Mouse (Mus musculus): ENCODE measurements around the gene Rpa1. TPM values are rescaled to one million over a fixed set of nuclear protein-coding genes. Genes with fewer than 3 reads are reported as not detected.
A peak's percentile ranks its signal among the peaks of the same experiment; 100 is the strongest.

Gene Rpa1
- polyA plus RNA-seq, 1 experiment = 16.4 TPM

GRCm38 (mm10) chr11:75270276-75270984, 77.7 kb downstream of the Rpa1 start:
- WGBS = 89% methylated on average over 8 of the region's 8 CpGs

GRCm38 (mm10) chr11:75269213-75269612, 78.9 kb downstream of the Rpa1 start:
- 83% methylated on average over 4 of the region's 4 CpGs for WGBS
- DNase-seq (ENCODE audit: low read depth, low spot score) = no peak

More at GRCm38 (mm10) chr11:75270276-75270984, 77.7 kb downstream of the Rpa1 start:
- DNase-seq (ENCODE audit: low read depth, low spot score) = no peak

DNA sequence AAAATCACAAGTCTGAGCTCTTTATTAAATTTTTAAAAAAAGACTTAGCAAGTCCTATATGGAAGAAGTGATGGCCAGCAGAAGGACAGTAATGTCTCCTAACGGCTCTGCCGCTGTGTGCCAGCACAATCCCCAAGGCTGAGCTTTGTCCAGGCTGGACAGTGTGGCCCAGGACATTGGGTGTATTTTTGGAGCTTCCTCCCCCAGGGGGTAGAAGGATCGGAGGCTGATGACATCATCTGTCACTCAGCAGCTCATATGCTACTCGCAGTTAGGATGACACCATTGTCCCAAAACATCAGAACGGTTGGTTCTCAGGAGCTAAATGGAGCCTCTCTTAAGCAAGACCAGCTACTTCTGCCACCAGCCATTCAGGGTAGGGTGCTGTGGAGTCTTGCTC, 79.6 kb downstream of the Rpa1 start:
- no peak for DNase-seq (ENCODE audit: low read depth, low spot score)
- WGBS = 78% methylated on average over 5 of the region's 5 CpGs

DNA sequence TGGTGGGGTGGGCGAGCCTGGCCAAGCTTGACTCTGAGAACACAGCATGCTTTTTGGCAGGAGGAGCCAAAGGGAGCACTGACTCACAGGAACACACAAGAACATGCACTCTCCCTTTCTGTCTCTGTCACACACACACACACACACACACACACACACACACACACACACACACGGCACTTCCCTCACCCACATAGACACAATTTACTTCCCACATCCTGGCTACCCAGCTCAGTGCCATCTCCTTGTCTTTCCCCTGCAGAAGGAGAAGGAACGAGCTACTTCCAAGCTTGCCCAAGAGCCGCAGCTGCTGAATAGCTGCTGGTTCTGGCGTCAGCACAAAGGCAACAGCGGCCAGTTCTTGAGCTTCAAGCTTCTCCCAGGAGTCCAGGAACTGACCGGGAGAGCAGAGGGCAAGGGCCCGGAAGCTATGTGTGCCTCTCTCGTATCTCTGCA, 80.3 kb downstream of the Rpa1 start:
- no peak for DNase-seq (ENCODE audit: low read depth, low spot score)
- WGBS = 67% methylated on average over 9 of the region's 9 CpGs

DNA sequence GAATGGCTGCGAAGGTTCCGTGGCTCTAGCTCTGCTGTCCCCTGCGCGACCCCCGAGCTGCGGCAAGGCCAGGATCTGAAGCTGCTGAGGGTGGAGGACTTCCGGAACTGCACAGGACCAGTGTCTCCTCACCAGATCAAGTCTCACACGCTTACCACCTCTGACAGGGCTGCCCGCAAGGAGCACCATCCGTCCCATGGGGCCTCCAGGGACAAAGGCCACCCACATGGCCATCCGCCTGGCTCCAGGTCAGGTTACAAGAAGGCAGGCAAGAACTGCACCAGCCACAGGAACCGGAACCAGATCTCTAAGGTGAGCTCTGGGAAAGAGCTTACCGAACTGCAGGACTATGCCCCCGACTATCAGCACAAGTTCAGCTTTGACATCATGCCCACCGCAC, 82.6 kb downstream of the Rpa1 start:
- WGBS = 90% methylated on average over 15 of the region's 15 CpGs

GRCm38 (mm10) chr11:75264550-75264949, 83.6 kb downstream of the Rpa1 start:
- 84% methylated on average over 6 of the region's 6 CpGs for WGBS
- DNase-seq (ENCODE audit: low read depth, low spot score) = no peak

More for the DNA sequence above, 82.6 kb downstream of the Rpa1 start:
- DNase-seq (ENCODE audit: low read depth, low spot score) = no peak

- no peak for DNase-seq (ENCODE audit: low read depth, low spot score)
- WGBS = 74% methylated on average over 6 of the region's 6 CpGs
Observed at GRCm38 (mm10) chr11:75263964-75264312, 84.2 kb downstream of the Rpa1 start.

DNA sequence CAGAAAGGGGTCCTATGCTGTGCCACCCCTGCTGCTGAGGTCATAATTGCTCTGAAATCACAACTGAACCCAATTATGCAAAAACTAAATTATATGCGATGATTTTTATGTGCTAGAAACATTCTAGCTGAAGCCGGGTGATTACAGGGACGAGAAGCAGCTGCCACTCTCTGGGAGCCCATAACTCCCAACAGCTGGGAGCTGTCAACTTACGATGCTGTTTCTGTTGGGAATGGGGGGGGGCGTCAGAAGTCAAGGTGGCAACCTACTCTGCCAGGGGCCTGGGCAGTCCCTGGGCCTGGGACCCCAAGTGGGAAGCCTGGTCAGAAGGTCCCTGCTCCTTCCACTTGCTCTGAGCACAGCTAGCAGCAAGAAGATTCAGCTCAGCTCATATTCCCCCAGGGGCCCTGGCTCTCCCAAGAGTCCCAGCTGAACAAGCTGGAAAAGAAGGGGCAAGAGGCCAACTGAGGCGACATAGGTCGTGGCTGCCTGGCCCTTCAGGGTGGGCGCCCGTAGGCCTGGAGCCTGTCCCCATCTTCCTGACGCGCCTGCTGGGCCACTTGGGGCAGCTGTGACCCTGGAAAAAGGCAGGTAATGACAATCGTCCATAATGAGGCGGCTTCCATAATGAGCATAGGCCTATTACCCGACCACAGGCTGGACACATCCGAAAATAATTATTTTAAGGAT, 84.7 kb downstream of the Rpa1 start:
- 83% methylated on average over 15 of the region's 15 CpGs for WGBS
- DNase-seq (ENCODE audit: low read depth, low spot score) = no peak

- DNase-seq (ENCODE audit: low read depth, low spot score) = no peak
- WGBS = 44% methylated on average over 5 of the region's 5 CpGs
Observed at GRCm38 (mm10) chr11:75262791-75263190, 85.3 kb downstream of the Rpa1 start.

- DNase-seq (ENCODE audit: low read depth, low spot score) = no peak
- 75% methylated on average over 3 of the region's 3 CpGs for WGBS
Observed at GRCm38 (mm10) chr11:75262181-75262580, 85.9 kb downstream of the Rpa1 start.

DNA sequence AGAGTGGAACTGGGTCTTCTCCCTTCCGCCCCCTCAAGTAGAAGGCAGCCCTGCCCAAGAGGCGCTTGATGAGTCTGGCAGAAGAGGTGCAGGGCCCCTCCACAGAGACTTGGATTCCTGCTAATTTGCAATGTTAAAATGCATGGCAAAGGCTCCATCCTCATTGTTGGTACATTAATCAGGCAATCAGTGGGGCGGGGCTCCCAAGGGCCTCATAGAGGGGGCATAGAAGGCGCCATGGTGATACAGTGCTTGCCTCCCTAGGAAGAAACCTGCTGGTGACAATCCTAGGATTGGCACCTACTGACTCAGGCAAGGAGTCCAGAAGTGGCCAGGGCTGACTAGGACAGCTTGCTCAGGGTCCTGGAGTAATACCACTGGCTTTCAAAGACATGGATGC, 86.4 kb downstream of the Rpa1 start:
- WGBS = 87% methylated on average over 4 of the region's 4 CpGs
- no peak for DNase-seq (ENCODE audit: low read depth, low spot score)

DNA sequence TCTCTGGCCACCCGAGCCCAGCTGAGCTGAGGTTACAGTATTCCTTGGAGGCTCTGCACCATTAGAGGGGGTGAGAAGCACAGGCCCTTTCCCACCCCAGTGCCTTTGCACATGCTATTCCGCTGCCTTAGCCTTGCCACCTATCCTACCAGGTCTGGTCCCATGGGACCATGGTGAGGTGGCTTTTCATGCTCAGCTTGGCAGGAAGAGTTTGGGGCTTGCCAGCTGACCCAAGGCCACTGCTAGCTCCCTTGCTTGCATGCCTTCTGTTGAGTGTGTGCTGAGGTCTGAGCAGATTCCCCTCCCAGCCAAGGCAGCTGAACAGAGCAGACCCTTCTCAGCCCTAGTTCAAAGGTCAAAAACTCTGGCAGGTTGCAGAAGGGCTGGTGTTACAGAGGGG, 87.1 kb downstream of the Rpa1 start:
- WGBS = 82% methylated on average over 2 of the region's 2 CpGs
- DNase-seq (ENCODE audit: low read depth, low spot score) = no peak

DNA sequence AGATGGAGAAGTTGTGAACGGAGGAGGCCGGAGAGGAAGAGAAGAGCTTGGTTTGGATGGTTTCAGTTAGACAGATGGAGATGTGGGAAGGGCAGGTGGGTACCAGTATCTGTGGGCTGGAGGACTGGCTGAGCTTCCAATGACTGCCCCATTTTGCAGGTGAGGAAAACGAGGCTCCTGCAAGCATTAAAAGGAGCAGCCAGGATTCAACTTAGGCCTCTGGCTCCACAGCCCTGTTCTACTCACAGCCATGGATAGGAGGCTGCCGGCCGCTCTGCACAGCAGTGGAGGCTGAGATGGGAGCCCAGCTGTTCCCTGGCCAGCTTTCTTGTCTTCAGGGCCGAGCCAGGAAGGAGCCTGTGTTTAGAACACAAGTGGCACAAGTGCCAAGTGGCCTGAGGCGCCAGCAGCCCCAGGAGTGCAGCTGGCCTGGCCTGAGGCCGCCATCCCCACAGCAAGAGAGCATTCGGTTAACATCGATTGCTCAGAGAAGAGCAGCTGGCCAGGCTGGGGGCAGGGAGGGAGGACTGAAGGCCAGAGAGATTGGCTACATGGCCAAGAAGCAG, 88.0 kb downstream of the Rpa1 start:
- 67% methylated on average over 10 of the region's 10 CpGs for WGBS
- no peak for DNase-seq (ENCODE audit: low read depth, low spot score)

DNA sequence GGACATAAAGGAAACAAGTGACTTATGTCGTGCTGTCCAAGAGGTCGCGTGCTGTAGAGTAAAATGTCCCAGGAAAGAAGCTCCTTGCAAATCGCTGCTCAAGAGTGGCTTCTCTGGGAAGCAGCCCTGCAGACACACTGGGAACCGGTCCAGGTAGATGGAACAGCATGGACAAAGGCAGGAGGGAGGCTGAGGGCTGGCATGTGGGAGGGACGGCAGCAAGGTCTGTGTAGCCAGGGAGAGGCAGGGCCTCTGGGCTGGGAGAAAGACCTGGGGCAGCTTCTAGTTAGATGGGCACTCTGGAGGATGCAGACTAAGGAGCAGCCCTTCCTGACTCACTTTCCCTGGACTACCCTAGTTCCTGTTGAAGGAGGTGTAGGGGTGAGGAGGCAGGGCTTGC, 88.7 kb downstream of the Rpa1 start:
- DNase-seq (ENCODE audit: low read depth, low spot score) = no peak
- WGBS = 69% methylated on average over 6 of the region's 6 CpGs

GRCm38 (mm10) chr11:75257056-75257648, 91.0 kb downstream of the Rpa1 start:
- DNase-seq (ENCODE audit: low read depth, low spot score) = no peak
- WGBS = 85% methylated on average over 4 of the region's 4 CpGs

- DNase-seq (ENCODE audit: low read depth, low spot score) = no peak
- WGBS = 74% methylated on average over 5 of the region's 5 CpGs
Observed at GRCm38 (mm10) chr11:75255330-75255729, 92.8 kb downstream of the Rpa1 start.

- DNase-seq (ENCODE audit: low read depth, low spot score) = peak; percentile 44
- 26% methylated on average over 13 of the region's 13 CpGs for WGBS
Observed at GRCm38 (mm10) chr11:75254252-75254912, 93.7 kb downstream of the Rpa1 start.

GRCm38 (mm10) chr11:75251557-75252070, 96.5 kb downstream of the Rpa1 start:
- DNase-seq (ENCODE audit: low read depth, low spot score) = no peak
- 74% methylated on average over 7 of the region's 7 CpGs for WGBS

DNA sequence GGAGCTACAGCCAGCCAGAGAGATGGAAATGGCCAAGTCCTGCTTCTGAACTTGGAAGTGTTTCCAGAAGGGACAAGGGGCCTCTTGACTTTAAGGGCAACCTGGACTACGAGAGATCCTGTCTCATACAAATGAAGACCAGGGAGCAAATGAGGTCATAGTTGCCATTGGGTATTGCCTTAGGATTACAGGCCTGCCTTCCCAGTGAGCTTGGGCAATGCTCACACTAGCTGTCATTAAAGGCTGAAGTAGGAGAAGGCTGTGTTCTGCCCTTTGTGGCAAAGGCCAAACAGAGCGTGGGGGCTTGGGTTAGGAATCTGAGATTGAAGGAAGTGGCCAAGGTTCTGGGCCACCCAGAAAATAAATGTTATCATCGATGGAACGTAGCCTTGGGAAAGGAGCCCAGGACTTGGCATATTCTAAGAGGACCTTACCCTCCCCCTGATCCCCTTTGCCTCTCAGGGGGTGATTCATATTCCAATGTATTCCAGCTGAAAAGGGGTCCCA, 97.1 kb downstream of the Rpa1 start:
- DNase-seq (ENCODE audit: low read depth, low spot score) = no peak
- WGBS = 72% methylated on average over 4 of the region's 4 CpGs

DNA sequence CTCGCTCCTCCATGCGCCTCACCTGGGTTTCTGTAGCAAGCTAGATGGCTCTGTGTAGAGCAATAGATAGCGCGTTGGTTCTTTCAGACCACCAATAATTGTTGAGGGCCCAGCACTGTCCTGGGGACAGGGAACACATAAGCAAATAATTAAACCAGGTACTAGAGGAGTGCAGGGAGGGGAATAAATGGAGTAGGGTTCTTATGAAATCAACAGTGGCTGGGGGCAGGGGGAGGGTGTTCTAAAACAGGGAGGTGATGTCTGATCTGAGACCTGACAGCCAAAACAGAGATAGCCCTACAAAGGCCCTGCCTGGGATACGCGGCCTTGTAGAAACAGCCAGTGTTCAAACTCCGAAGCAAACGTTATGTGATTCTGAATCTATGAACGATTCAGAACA, 98.5 kb downstream of the Rpa1 start:
- 87% methylated on average over 9 of the region's 9 CpGs for WGBS
- DNase-seq (ENCODE audit: low read depth, low spot score) = no peak
